Mouse (Mus musculus): ENCODE data around the gene Tpte. TPM values are rescaled to one million over a fixed set of nuclear protein-coding genes. Genes with fewer than 3 reads are reported as not detected.

Gene Tpte
- polyA plus RNA-seq, 1 experiment from 2014 or later = not detected

GRCm38 (mm10) chr8:22262267-22262666, 21.0 kb upstream of the Tpte start:
- no peaks in the 10 kb centered on the region for H3K36me3 ChIP-seq (ENCODE audit: control insufficient read depth, insufficient read depth, low read length)
- H3K4me2 ChIP-seq (replicated peaks; ENCODE audit: low read depth, low read length) = no peak overlapping the region
- H3K4me1 ChIP-seq (ENCODE audit: control insufficient read depth, insufficient read depth, low read length) = no peaks in the 10 kb centered on the region
- no peaks in the 10 kb centered on the region; the same call in 1 of the 2 replicates for H3K9me3 ChIP-seq (ENCODE audit: control insufficient read depth, low read depth, low read length)
- 83% methylated on average over 3 of the region's 3 CpGs for WGBS
- no peak overlapping the region for H3K27ac ChIP-seq (ENCODE audit: low read length)
- H3K9ac ChIP-seq (replicated peaks; ENCODE audit: low read depth, low read length) = no peak overlapping the region
- no peak overlapping the region for H3K4me3 ChIP-seq (ENCODE audit: low read depth, low read length)
- no peak for ATAC-seq (ENCODE audit: insufficient number of reproducible peaks, insufficient read depth, low FRiP score, low read depth)
- H3K27me3 ChIP-seq (ENCODE audit: control insufficient read depth, insufficient read depth, low read length) = no peaks in the 10 kb centered on the region

- no peak overlapping the region for H3K9ac ChIP-seq (replicated peaks; ENCODE audit: low read depth, low read length)
- H3K36me3 ChIP-seq (ENCODE audit: control insufficient read depth, insufficient read depth, low read length) = no peaks in the 10 kb centered on the region
- no peak overlapping the region for H3K27ac ChIP-seq (ENCODE audit: low read length)
- no peaks in the 10 kb centered on the region for H3K9me3 ChIP-seq (ENCODE audit: control insufficient read depth, low read depth, low read length)
- H3K27me3 ChIP-seq (ENCODE audit: control insufficient read depth, insufficient read depth, low read length) = no peaks in the 10 kb centered on the region
- no peak overlapping the region for H3K4me3 ChIP-seq (ENCODE audit: low read depth, low read length)
- H3K4me1 ChIP-seq (ENCODE audit: control insufficient read depth, insufficient read depth, low read length) = no peaks in the 10 kb centered on the region
- ATAC-seq (ENCODE audit: insufficient number of reproducible peaks, insufficient read depth, low FRiP score, low read depth) = no peak
- no peak overlapping the region for H3K4me2 ChIP-seq (replicated peaks; ENCODE audit: low read depth, low read length)
- WGBS = 87% methylated on average over 6 of the region's 6 CpGs
Observed at GRCm38 (mm10) chr8:22264292-22264691, 18.9 kb upstream of the Tpte start.

- Histone ChIP-seq H3K27ac (ENCODE audit: low read length) (no peak overlapping the region), H3K9ac (replicated peaks; ENCODE audit: low read depth, low read length) (no peak overlapping the region), H3K4me3 (ENCODE audit: low read depth, low read length) (no peak overlapping the region), H3K4me1 (ENCODE audit: control insufficient read depth, insufficient read depth, low read length) (no peaks in the 10 kb centered on the region), H3K4me2 (replicated peaks; ENCODE audit: low read depth, low read length) (no peak overlapping the region), H3K27me3 (ENCODE audit: control insufficient read depth, insufficient read depth, low read length) (no peaks in the 10 kb centered on the region), H3K9me3 (ENCODE audit: control insufficient read depth, low read depth, low read length) (no peaks in the 10 kb centered on the region), H3K36me3 (ENCODE audit: control insufficient read depth, insufficient read depth, low read length) (no peaks in the 10 kb centered on the region)
- WGBS = 87% methylated on average over 6 of the region's 6 CpGs
- ATAC-seq (ENCODE audit: insufficient number of reproducible peaks, insufficient read depth, low FRiP score, low read depth) = no peak
Observed at GRCm38 (mm10) chr8:22264787-22265186, 18.5 kb upstream of the Tpte start.

- H3K4me2 ChIP-seq (replicated peaks; ENCODE audit: low read depth, low read length) = no peak overlapping the region
- H3K9ac ChIP-seq (replicated peaks; ENCODE audit: low read depth, low read length) = no peak overlapping the region
- no peaks in the 10 kb centered on the region for H3K27me3 ChIP-seq (ENCODE audit: control insufficient read depth, insufficient read depth, low read length)
- ATAC-seq (ENCODE audit: insufficient number of reproducible peaks, insufficient read depth, low FRiP score, low read depth) = no peak
- H3K4me1 ChIP-seq (ENCODE audit: control insufficient read depth, insufficient read depth, low read length) = no peaks in the 10 kb centered on the region
- H3K4me3 ChIP-seq (ENCODE audit: low read depth, low read length) = no peak overlapping the region
- H3K27ac ChIP-seq (ENCODE audit: low read length) = no peak overlapping the region
- no peaks in the 10 kb centered on the region for H3K9me3 ChIP-seq (ENCODE audit: control insufficient read depth, low read depth, low read length)
- H3K36me3 ChIP-seq (ENCODE audit: control insufficient read depth, insufficient read depth, low read length) = no peaks in the 10 kb centered on the region
- 89% methylated on average over 1 of the region's 1 CpGs for WGBS
Observed at GRCm38 (mm10) chr8:22265194-22265593, 18.0 kb upstream of the Tpte start.

GRCm38 (mm10) chr8:22266809-22267208, 16.4 kb upstream of the Tpte start:
- 91% methylated on average over 3 of the region's 3 CpGs for WGBS
- H3K9me3 ChIP-seq (ENCODE audit: control insufficient read depth, low read depth, low read length) = no peaks in the 10 kb centered on the region
- H3K27ac ChIP-seq (ENCODE audit: low read length) = no peak overlapping the region
- H3K4me3 ChIP-seq (ENCODE audit: low read depth, low read length) = no peak overlapping the region
- no peak overlapping the region for H3K9ac ChIP-seq (replicated peaks; ENCODE audit: low read depth, low read length)
- H3K27me3 ChIP-seq (ENCODE audit: control insufficient read depth, insufficient read depth, low read length) = no peaks in the 10 kb centered on the region
- no peaks in the 10 kb centered on the region for H3K36me3 ChIP-seq (ENCODE audit: control insufficient read depth, insufficient read depth, low read length)
- H3K4me1 ChIP-seq (ENCODE audit: control insufficient read depth, insufficient read depth, low read length) = no peaks in the 10 kb centered on the region
- ATAC-seq (ENCODE audit: insufficient number of reproducible peaks, insufficient read depth, low FRiP score, low read depth) = no peak
- H3K4me2 ChIP-seq (replicated peaks; ENCODE audit: low read depth, low read length) = no peak overlapping the region

- WGBS = 77% methylated on average over 3 of the region's 3 CpGs
- Histone ChIP-seq H3K9me3 (ENCODE audit: control insufficient read depth, low read depth, low read length) (no peaks in the 10 kb centered on the region), H3K36me3 (ENCODE audit: control insufficient read depth, insufficient read depth, low read length) (no peaks in the 10 kb centered on the region), H3K4me1 (ENCODE audit: control insufficient read depth, insufficient read depth, low read length) (no peaks in the 10 kb centered on the region), H3K4me3 (ENCODE audit: low read depth, low read length) (no peak overlapping the region), H3K27me3 (ENCODE audit: control insufficient read depth, insufficient read depth, low read length) (no peaks in the 10 kb centered on the region), H3K9ac (replicated peaks; ENCODE audit: low read depth, low read length) (no peak overlapping the region), H3K4me2 (replicated peaks; ENCODE audit: low read depth, low read length) (no peak overlapping the region), H3K27ac (ENCODE audit: low read length) (no peak overlapping the region)
- ATAC-seq (ENCODE audit: insufficient number of reproducible peaks, insufficient read depth, low FRiP score, low read depth) = no peak
Observed at GRCm38 (mm10) chr8:22273142-22273541, 10.1 kb upstream of the Tpte start.

- no peaks in the 10 kb centered on the region for H3K36me3 ChIP-seq (ENCODE audit: control insufficient read depth, insufficient read depth, low read length)
- no peaks in the 10 kb centered on the region for H3K4me1 ChIP-seq (ENCODE audit: control insufficient read depth, insufficient read depth, low read length)
- H3K27ac ChIP-seq (ENCODE audit: low read length) = no peak overlapping the region
- H3K4me2 ChIP-seq (replicated peaks; ENCODE audit: low read depth, low read length) = no peak overlapping the region
- no peak for ATAC-seq (ENCODE audit: insufficient number of reproducible peaks, insufficient read depth, low FRiP score, low read depth)
- no peak overlapping the region for H3K4me3 ChIP-seq (ENCODE audit: low read depth, low read length)
- H3K9me3 ChIP-seq (ENCODE audit: control insufficient read depth, low read depth, low read length) = no peaks in the 10 kb centered on the region
- 63% methylated on average over 10 of the region's 10 CpGs for WGBS
- H3K27me3 ChIP-seq (ENCODE audit: control insufficient read depth, insufficient read depth, low read length) = no peaks in the 10 kb centered on the region
- no peak overlapping the region for H3K9ac ChIP-seq (replicated peaks; ENCODE audit: low read depth, low read length)
Observed at GRCm38 (mm10) chr8:22274641-22275040, 8.6 kb upstream of the Tpte start.

- Histone ChIP-seq H3K9me3 (ENCODE audit: control insufficient read depth, low read depth, low read length) (no peaks in the 10 kb centered on the region), H3K27ac (ENCODE audit: low read length) (no peak overlapping the region), H3K9ac (replicated peaks; ENCODE audit: low read depth, low read length) (no peak overlapping the region), H3K27me3 (ENCODE audit: control insufficient read depth, insufficient read depth, low read length) (no peaks in the 10 kb centered on the region), H3K4me3 (ENCODE audit: low read depth, low read length) (no peak overlapping the region), H3K4me1 (ENCODE audit: control insufficient read depth, insufficient read depth, low read length) (no peaks in the 10 kb centered on the region), H3K4me2 (replicated peaks; ENCODE audit: low read depth, low read length) (no peak overlapping the region), H3K36me3 (ENCODE audit: control insufficient read depth, insufficient read depth, low read length) (no peaks in the 10 kb centered on the region)
- no peak for ATAC-seq (ENCODE audit: insufficient number of reproducible peaks, insufficient read depth, low FRiP score, low read depth)
- WGBS = 34% methylated on average over 2 of the region's 2 CpGs
Observed at GRCm38 (mm10) chr8:22302326-22302725, 19.1 kb downstream of the Tpte start.

- H3K4me2 ChIP-seq (replicated peaks; ENCODE audit: low read depth, low read length) = peak overlapping the region; percentile 25; the same call in 1 of the 2 replicates
- H3K9me3 ChIP-seq (ENCODE audit: control insufficient read depth, low read depth, low read length) = no peaks in the 10 kb centered on the region
- no peak for ATAC-seq (ENCODE audit: insufficient number of reproducible peaks, insufficient read depth, low FRiP score, low read depth)
- H3K36me3 ChIP-seq (ENCODE audit: control insufficient read depth, insufficient read depth, low read length) = no peaks in the 10 kb centered on the region
- H3K27ac ChIP-seq (ENCODE audit: low read length) = no peak overlapping the region
- no peak overlapping the region; the same call in 1 of the 2 replicates for H3K4me3 ChIP-seq (ENCODE audit: low read depth, low read length)
- WGBS = 24% methylated on average over 7 of the region's 7 CpGs
- no peaks in the 10 kb centered on the region for H3K4me1 ChIP-seq (ENCODE audit: control insufficient read depth, insufficient read depth, low read length)
- no peak overlapping the region for H3K9ac ChIP-seq (replicated peaks; ENCODE audit: low read depth, low read length)
- H3K27me3 ChIP-seq (ENCODE audit: control insufficient read depth, insufficient read depth, low read length) = no peaks in the 10 kb centered on the region
Observed at GRCm38 (mm10) chr8:22302896-22303306, 19.7 kb downstream of the Tpte start.

Measured in stomach, embryonic 14.5 days (tissue).